Mouse (Mus musculus) liver, adult 2 months (tissue): ENCODE measurements around the gene Il27ra. TPM values are rescaled to one million over a fixed set of nuclear protein-coding genes. Genes with fewer than 3 reads are reported as not detected.

Experiments used
- DNase-seq: peaks from one replicate; pipeline ENCODE4 v3.0.0-alpha.2; 2011; ENCODE audit warnings: low read depth, low spot score; ENCODE audit errors: extremely low read depth
- H3K27ac ChIP-seq: fragments of 200-500 bp; replicated peaks from 2 replicates; pipeline ENCODE4 v1.5.1; 2012; ENCODE audit warnings: low read depth, mild to moderate bottlenecking, control low read depth, inconsistent platforms, low read length; ENCODE audit not compliant: insufficient read depth
- H3K27me3 ChIP-seq: fragments of 200-500 bp; 2 replicates; pipeline ENCODE4 v1.6.1; 2012; ENCODE audit warnings: mild to moderate bottlenecking, moderate library complexity, low read length, inconsistent platforms; ENCODE audit not compliant: control insufficient read depth, insufficient read depth
- H3K36me3 ChIP-seq: fragments of 200-500 bp; 2 replicates; pipeline ENCODE4 v1.6.1; 2012; ENCODE audit warnings: low read length, inconsistent platforms; ENCODE audit not compliant: control insufficient read depth, insufficient read depth
- H3K4me1 ChIP-seq: fragments of 200-500 bp; 2 replicates; pipeline ENCODE4 v1.6.1; 2011; ENCODE audit warnings: low read length; ENCODE audit not compliant: control insufficient read depth, insufficient read depth
- H3K4me3 ChIP-seq: fragments of 200-500 bp; 2 replicates; pipeline ENCODE4 v1.5.1; 2011; ENCODE audit warnings: low read depth, mild to moderate bottlenecking, control low read depth, low read length, moderate library complexity; ENCODE audit not compliant: insufficient read depth
- H3K79me2 ChIP-seq: fragments of 200-500 bp; 2 replicates; pipeline ENCODE4 v1.6.1; 2012; ENCODE audit warnings: inconsistent platforms, mild to moderate bottlenecking, low read length, moderate library complexity; ENCODE audit not compliant: control insufficient read depth, insufficient read depth
- H3K9ac ChIP-seq: fragments of 200-500 bp; 2 replicates; pipeline ENCODE4 v1.6.1; 2012; ENCODE audit warnings: low read depth, mild to moderate bottlenecking, control low read depth, inconsistent platforms, low read length
- CTCF ChIP-seq: fragments of 200-500 bp; IDR thresholded peaks from 2 replicates; pipeline ENCODE4 v1.5.1; 2011; ENCODE audit warnings: low read depth, low read length, control low read depth
- POLR2A ChIP-seq: fragments of 200-500 bp; IDR thresholded peaks from 2 replicates; pipeline ENCODE4 v1.6.1; 2011; ENCODE audit warnings: low read length, control low read depth; ENCODE audit not compliant: insufficient read depth; ENCODE audit errors: extremely low read depth
- WGBS: fragments of 180-500 bp; shearing (Covaris S2); methylation state at CpG from one replicate; pipeline ENCODE4 v1.1.7; 2018; 5-methylcytosine and 5-hydroxymethylcytosine counted together
- polyA plus RNA-seq: library from polyadenylated mRNA; depleted of rRNA; stranded (reverse); fragments of >200 nt; gene quantifications from 2 replicates; pipeline ENCODE4 v1.2.3, GENCODE M21; 2012; rRNA removed
- total RNA-seq: library from RNA; depleted of rRNA; stranded (reverse); fragments of >200 nt; gene quantifications from 2 replicates; pipeline ENCODE4 v1.2.3, GENCODE M21; 2014; rRNA removed

The Il27ra gene
- total RNA-seq (1.4 and 1.5 TPM in 2 replicates), polyA plus RNA-seq (1.4 and 2.1 TPM in 2 replicates)

GRCm38 (mm10) chr8:84042066-84042947, at the start of gene Il27ra:
TSS of gene Il27ra (minus strand) at chr8:84042589.
- peak; percentile 84 for TF ChIP-seq CTCF
- 0 out of 2 replicates have a peak, but pooled peaks have one; percentile 24 for TF ChIP-seq POLR2A

GRCm38 (mm10) chr8:84090585-84090984, 48.2 kb upstream of the Il27ra start:
- Histone ChIP-seq H3K27me3 (no peaks in the 10 kb centered on the region), H3K27ac (no peak overlapping the region), H3K4me1 (no peaks in the 10 kb centered on the region), H3K36me3 (no peaks in the 10 kb centered on the region; the same call in 1 of the 2 replicates), H3K79me2 (no peaks in the 10 kb centered on the region), H3K9ac (no peak overlapping the region), H3K4me3 (no peak overlapping the region)
- TF ChIP-seq POLR2A (no peak), CTCF (no peak)
- WGBS = 78% methylated on average over 8 of the region's 8 CpGs
- no peak for DNase-seq

More at GRCm38 (mm10) chr8:84042066-84042947, at the start of gene Il27ra:
- Histone ChIP-seq H3K27me3 (peaks cover 6% of the 10 kb centered on the region), H3K27ac (peak within 1 kb of the TSS; percentile 27; the same call in 1 of the 2 replicates), H3K79me2 (no peaks in the 10 kb centered on the region), H3K9ac (peak within 1 kb of the TSS; percentile 62), H3K4me1 (no peaks in the 10 kb centered on the region), H3K4me3 (peak within 1 kb of the TSS; percentile 64), H3K36me3 (no peaks in the 10 kb centered on the region)
- DNase-seq = peak; percentile 25
- 10% methylated on average over 40 of the region's 40 CpGs for WGBS

GRCm38 (mm10) chr8:84089277-84089676, 46.9 kb upstream of the Il27ra start:
- H3K36me3 ChIP-seq = no peaks in the 10 kb centered on the region; the same call in 1 of the 2 replicates
- no peak overlapping the region for H3K9ac ChIP-seq
- H3K4me1 ChIP-seq = no peaks in the 10 kb centered on the region
- H3K4me3 ChIP-seq = no peak overlapping the region
- TF ChIP-seq CTCF = no peak
- TF ChIP-seq POLR2A = no peak
- DNase-seq = no peak
- no peaks in the 10 kb centered on the region for H3K79me2 ChIP-seq
- no peaks in the 10 kb centered on the region for H3K27me3 ChIP-seq
- no peak overlapping the region for H3K27ac ChIP-seq
- 81% methylated on average over 9 of the region's 9 CpGs for WGBS

GRCm38 (mm10) chr8:84087821-84088220, 45.4 kb upstream of the Il27ra start:
- no peaks in the 10 kb centered on the region for H3K36me3 ChIP-seq
- 95% methylated on average over 14 of the region's 14 CpGs for WGBS

GRCm38 (mm10) chr8:84087156-84087555, 44.8 kb upstream of the Il27ra start:
- no peak for DNase-seq
- H3K9ac ChIP-seq = no peak overlapping the region
- peaks cover 4% of the 10 kb centered on the region for H3K4me1 ChIP-seq
- H3K79me2 ChIP-seq = no peaks in the 10 kb centered on the region
- no peaks in the 10 kb centered on the region for H3K27me3 ChIP-seq
- H3K4me3 ChIP-seq = no peak overlapping the region
- WGBS = 92% methylated on average over 7 of the region's 7 CpGs
- no peaks in the 10 kb centered on the region for H3K36me3 ChIP-seq
- no peak overlapping the region for H3K27ac ChIP-seq
- no peak for TF ChIP-seq POLR2A
- TF ChIP-seq CTCF = no peak

More at GRCm38 (mm10) chr8:84087821-84088220, 45.4 kb upstream of the Il27ra start:
- TF ChIP-seq POLR2A = no peak
- Histone ChIP-seq H3K27ac (no peak overlapping the region), H3K4me1 (peaks cover 2% of the 10 kb centered on the region), H3K27me3 (no peaks in the 10 kb centered on the region), H3K4me3 (no peak overlapping the region), H3K9ac (no peak overlapping the region), H3K79me2 (no peaks in the 10 kb centered on the region)
- no peak for DNase-seq
